Mouse (Mus musculus) left cerebral cortex, adult 2 months (tissue): ENCODE results near the gene Ptpn7. TPM values are rescaled to one million over a fixed set of nuclear protein-coding genes. Genes with fewer than 3 reads are reported as not detected.

Experiments used
- DNase-seq, 2 experiments: peaks; one replicate each; pipeline ENCODE4 v3.0.0; 2021 to 2022; ENCODE audit warnings: low spot score in 2 of 2, mixed read lengths in 1 of 2; ENCODE audit errors: extremely low spot score in 1 of 2
- H3K27ac ChIP-seq: fragments of 200-600 bp; 2 replicates; pipeline ENCODE4 v1.8.1; 2022
- H3K4me3 ChIP-seq: fragments of 200-600 bp; 2 replicates; pipeline ENCODE4 v1.8.1; 2022
- CTCF ChIP-seq: fragments of 200-600 bp; IDR thresholded peaks from 2 replicates; pipeline ENCODE4 v1.8.1; 2022; ENCODE audit warnings: antibody characterized with exemption, mild to moderate bottlenecking, moderate library complexity
- intact Hi-C: fragments of 180-260 bp; cut with DNase I; formaldehyde crosslinking; loops from one replicate; pipeline ENCODE4 v1.15.1; 2025
- total RNA-seq, 2 experiments: library from RNA; stranded (reverse); gene quantifications; 2 replicates each; pipeline ENCODE4 v1.2.3; 2021

The Ptpn7 gene
- total RNA-seq, 2 experiments from 2014 or later: 0.09 to 0.37 TPM

DNA sequence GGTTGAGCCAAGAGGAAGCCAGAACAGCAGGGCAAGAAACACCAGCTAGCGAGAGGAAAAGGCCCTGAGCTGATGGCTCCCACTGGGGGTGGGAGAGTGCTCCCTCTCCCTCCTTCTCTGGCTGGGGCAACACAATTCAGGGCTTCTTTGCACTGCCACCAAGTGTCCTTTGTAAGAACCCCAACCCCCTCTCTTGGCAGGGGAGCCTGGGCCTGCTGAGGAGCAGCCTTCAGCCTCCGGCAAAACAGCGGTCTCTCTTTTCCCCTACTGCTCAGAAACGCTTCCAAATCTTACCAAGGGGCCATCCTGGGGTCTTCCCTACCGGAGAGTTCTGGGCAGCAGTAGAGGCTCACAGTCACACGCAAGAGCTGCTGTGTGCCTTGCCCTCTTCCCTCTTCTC lies 30.2 kb downstream of the Ptpn7 start:
- no peak for TF ChIP-seq CTCF
- Histone ChIP-seq H3K27ac (peak overlapping the region; percentile 53; the same call in 1 of the 2 replicates), H3K4me3 (peak overlapping the region; percentile 18; the same call in 1 of the 2 replicates)
- peak in 1 of 2 experiments; percentile 57 for DNase-seq
- intact Hi-C loops: no loop called here

DNA sequence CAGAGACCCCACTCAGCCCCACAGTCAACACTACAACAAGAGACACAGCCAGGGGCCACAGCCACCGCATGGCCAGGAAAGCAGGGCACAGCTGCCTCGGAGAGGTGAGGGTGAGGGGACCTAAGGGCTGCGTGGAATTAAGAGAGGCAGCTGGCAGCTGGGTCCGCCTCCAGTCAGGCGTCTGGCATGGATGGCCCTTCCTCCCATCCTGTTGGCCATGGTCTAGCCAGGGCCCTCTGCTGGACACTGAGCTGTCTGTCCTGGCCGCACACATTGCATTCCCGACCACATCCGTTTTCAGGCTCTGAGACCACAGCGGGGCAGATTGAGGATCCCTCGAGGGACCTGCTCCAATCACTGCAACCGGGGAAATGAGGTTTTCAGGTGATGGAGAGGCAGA lies 34.9 kb downstream of the Ptpn7 start, which contains the start of gene Gpr37l1:
TSS of gene Gpr37l1 (minus strand) at position 247 of the 400 bp plus-strand sequence.
- peak within 1 kb of the TSS; percentile 76 for H3K27ac ChIP-seq
- TF ChIP-seq CTCF: peak; percentile 52
- peak in 1 of 2 experiments; percentile 57 for DNase-seq
- intact Hi-C loops: loop anchor here (1.0 kb wide), 1 partner anchor 13 kb away; no protein-coding TSS in a partner anchor
- peak within 1 kb of the TSS; percentile 35 for H3K4me3 ChIP-seq

DNA sequence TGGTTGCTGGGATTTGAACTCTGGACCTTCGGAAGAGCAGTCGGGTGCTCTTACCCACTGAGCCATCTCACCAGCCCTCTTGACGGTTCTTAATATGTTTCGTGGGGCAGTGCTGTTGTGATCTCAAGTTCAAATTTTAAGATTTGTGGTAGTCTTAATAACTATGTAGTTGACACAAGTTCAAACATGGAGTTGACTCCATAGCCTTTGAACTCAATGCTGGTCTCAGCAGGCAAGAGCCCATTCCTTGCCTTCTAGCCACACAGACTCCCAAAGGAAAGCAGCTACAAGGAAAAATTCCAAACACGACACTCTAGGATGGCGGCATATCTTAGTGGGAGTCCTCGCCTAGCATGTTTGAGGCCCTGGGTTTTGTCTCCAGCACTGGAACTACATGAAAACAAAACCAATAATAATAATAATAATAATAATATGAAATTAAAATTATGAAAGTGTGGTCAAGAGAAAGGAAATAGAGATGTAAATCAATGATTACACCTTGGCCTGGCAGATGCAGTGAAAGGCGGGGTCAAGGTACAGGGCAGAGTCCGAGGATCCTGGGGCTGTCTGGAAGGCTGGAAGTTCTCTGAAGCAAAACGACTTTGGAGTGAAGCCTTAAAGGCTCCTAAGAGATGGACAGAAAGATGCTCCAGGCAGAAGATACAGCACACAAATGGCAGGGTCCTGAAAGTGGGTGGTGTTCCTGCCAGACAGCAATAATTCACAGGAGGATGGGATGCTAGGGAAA lies 36.1 kb downstream of the Ptpn7 start:
- no peak for TF ChIP-seq CTCF
- no peak overlapping the region for H3K27ac ChIP-seq
- no peak overlapping the region for H3K4me3 ChIP-seq
- no peak for DNase-seq
- intact Hi-C loops: no loop called here

DNA sequence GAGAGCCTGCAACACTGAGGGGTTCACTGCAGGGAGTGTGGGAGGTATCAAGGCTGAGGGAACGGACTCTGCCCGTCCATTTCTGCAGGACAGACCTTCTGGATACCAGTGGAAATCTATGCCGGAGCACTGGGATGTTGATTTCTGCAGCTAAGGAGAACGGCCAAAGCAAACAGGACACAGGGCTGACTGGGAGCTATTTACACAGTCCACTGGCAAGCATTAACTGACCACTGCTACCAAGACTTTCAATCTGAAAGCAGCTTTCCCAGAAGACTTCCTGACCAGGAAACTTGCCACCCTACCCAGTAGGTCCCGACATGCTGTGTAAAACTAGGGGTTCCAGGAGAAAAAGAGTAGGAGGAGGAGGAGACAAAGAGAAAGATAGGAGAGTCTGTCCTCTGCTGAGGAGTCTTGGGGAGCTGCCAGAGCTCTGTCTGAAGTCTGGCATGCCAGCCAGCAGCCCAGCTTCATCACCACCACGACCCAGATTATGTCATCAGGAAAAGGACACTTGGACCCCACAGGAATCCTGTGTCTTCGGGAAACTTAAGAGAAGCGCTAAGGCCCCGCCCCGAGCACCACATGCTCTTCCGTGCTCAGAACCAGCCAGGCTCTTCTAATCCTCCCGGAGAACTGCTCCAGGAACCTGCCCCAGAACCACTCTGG lies 37.2 kb downstream of the Ptpn7 start:
- no peak overlapping the region for H3K4me3 ChIP-seq
- TF ChIP-seq CTCF: no peak
- H3K27ac ChIP-seq: no peak overlapping the region
- intact Hi-C loops: loop anchor here (10.0 kb wide), 1 partner anchor 525 kb away; no protein-coding TSS in a partner anchor
- no peak for DNase-seq

DNA sequence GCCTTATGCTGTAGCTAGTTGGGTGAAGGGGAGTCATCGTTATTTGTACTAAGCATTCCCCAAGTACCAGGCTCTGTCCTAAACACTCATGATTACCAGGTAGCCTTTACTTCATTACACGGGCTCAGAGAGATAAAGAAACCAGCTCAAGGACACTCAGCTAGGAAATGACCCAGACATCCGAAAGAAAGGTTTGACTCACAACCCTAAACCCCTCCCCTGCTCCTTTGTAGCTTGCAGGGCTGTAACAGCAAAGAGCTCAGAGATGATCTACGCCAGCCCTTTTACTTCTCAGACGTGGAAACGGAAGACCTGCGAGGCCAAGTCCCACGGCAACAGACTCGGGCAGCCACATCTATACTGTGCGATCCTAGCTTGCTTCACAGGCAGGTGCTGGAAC lies 37.8 kb downstream of the Ptpn7 start:
- intact Hi-C loops: loop anchor here (10.0 kb wide), 1 partner anchor 525 kb away; no protein-coding TSS in a partner anchor
- no peak for TF ChIP-seq CTCF
- H3K4me3 ChIP-seq: no peak overlapping the region
- no peak for DNase-seq
- H3K27ac ChIP-seq: no peak overlapping the region

DNA sequence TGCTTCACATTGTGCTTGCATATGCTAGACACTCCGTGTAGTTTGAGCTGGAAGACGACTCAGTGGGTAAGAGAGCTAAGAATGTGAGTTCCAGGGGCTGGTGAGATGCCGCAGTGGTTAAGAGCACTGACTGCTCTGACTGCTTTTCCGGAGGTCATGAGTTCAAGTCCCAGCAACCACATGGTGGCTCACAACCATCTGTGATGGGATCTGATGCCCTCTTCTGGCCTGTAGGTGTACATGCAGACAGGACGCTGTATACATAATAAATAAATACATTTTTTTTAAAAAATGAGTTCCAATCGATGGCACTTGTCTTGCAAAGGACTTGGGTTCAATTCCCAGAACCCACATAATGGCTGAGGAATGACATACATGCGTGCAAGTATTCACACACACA lies 38.7 kb downstream of the Ptpn7 start:
- no peak for DNase-seq
- peak; percentile 39 for TF ChIP-seq CTCF
- H3K4me3 ChIP-seq: no peak overlapping the region
- intact Hi-C loops: loop anchor here (10.0 kb wide), 1 partner anchor 524 kb away; no protein-coding TSS in a partner anchor
- no peak overlapping the region for H3K27ac ChIP-seq

DNA sequence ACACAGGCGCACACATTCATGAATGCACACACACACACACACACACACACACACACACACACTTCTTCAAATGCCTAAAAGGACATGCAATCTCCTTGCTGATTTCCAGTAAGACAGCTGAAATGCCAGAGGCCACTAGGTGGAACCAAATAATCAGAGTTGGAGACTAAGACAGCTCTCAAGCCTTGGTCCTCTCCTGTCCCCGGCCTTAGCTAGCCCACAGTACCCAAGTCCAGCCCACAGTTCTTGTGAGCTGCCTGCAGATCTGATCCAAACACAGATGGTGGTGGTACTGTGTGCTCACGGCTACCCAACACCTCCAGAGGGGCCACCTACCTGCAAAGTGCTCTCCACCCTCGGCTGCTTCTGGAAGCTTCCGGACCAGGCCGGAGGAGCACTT lies 39.5 kb downstream of the Ptpn7 start:
- peak; percentile 66 for TF ChIP-seq CTCF
- peak; percentile 56 to 59 for DNase-seq
- Histone ChIP-seq H3K4me3 (no peak overlapping the region), H3K27ac (no peak overlapping the region)
- intact Hi-C loops: loop anchor here (1.0 to 10.0 kb wide), 3 partner anchors 87 to 523 kb away; no protein-coding TSS in a partner anchor

DNA sequence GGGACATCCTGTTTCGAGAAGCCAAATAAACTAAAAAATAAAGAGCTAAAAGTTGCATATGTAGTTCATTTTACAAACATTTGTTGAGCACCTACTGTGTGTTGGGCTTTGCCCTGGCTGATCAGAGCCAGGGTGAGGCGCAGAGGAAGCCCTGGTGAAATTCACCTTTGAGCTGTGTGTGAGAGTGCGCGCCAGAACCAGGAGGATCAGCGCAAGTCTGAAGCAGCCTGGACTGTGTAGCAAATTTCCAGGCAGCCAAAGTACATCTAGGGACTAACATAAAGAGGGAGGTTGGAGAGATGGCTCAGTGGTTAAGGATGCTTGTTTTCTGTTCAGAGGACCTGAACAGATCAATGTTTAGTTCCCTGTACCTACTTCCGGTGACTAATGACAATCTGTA lies 40.8 kb downstream of the Ptpn7 start:
- intact Hi-C loops: loop anchor here (10.0 kb wide), 1 partner anchor 521 kb away; no protein-coding TSS in a partner anchor
- no peak overlapping the region for H3K27ac ChIP-seq
- no peak overlapping the region for H3K4me3 ChIP-seq
- TF ChIP-seq CTCF: no peak
- DNase-seq: no peak

DNA sequence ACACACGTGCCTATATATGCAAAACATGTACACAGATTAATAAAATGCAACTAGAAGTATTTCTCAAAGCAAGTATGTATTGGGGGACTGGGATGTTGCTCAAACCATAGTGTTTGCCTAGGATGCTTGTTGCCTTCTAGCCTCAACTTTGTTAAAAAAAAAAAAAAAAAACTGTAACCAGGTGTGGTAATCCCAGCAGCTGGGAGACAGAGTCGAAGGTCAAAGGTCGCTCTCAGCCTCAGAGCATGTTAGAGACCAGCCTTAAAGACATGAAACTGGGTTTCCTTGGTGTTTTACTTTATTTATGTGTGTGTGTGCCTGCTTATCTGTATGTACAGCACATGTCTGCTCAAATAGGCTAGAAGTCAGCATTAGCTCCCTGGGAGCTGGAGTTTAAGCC lies 42.7 kb downstream of the Ptpn7 start:
- no peak for DNase-seq
- H3K4me3 ChIP-seq: no peak overlapping the region
- intact Hi-C loops: loop anchor here (10.0 kb wide), 1 partner anchor 520 kb away; no protein-coding TSS in a partner anchor
- no peak for TF ChIP-seq CTCF
- H3K27ac ChIP-seq: no peak overlapping the region

DNA sequence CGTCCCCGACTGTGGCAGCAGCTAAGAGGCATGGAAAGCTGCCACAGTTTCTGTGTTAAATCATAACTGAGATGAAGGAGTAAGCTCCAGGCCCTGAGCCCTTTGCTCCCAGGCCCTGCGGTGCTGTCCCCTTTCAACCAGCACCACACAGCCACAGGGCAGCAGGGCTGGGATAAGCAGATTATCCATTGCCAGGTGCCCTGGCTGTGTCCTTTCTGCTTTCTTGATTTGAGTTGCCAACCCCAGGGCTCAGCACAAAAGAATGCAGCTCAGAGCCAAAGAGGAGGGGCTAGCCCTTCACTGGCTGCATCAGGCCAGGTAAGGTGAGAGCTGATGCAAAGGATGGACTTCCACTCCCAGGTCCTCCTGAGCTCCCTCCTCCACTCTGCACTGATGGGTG lies 45.2 kb downstream of the Ptpn7 start:
- DNase-seq: no peak
- H3K27ac ChIP-seq: no peak overlapping the region
- no peak for TF ChIP-seq CTCF
- no peak overlapping the region for H3K4me3 ChIP-seq
- intact Hi-C loops: loop anchor here (10.0 kb wide), 1 partner anchor 517 kb away; no protein-coding TSS in a partner anchor

DNA sequence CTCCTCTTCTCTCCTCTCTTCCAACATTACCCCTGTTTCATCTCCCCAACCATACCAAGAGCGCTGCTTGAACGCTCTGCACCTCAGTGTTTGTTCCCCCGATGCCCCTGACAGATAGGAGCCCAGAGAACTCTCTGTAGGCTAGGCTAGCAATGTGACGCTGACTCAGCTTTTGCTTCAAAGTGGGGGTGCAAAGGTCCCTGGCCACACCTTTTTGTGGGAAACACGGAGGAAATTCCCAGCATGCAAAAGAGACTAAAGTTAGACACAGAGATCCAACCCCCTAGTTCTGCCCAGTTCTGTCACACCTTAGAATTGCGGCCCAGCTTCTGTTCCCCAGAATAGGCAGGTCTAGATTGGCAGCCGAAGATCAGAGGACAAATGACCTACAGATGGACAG lies 46.4 kb downstream of the Ptpn7 start:
- no peak for TF ChIP-seq CTCF
- H3K27ac ChIP-seq: no peak overlapping the region
- DNase-seq: no peak
- H3K4me3 ChIP-seq: no peak overlapping the region
- intact Hi-C loops: loop anchor here (10.0 kb wide), 1 partner anchor 516 kb away; no protein-coding TSS in a partner anchor

DNA sequence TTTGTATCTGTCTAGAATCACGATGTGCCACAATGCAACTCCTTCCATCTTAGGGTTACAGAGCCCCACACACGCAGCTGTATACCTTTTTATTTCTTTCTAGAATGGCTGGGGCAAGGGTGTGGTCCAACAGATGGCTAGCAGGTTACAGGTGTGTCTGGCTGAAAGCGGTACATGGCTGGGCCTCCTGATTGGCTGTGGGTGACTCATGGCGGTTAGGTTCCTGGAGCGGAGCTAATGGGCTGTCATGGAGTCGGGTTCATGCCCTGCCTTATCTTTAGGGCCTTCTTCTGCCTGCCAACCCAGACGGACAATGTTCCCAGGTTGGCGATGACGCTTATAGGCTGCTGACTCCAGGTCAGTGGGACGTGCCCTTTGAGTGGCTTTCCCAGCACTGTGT lies 48.3 kb downstream of the Ptpn7 start:
- no peak for TF ChIP-seq CTCF
- Histone ChIP-seq H3K4me3 (no peak overlapping the region), H3K27ac (no peak overlapping the region)
- no peak for DNase-seq
- intact Hi-C loops: no loop called here
